Mouse (Mus musculus) small intestine, adult 2 months (tissue): ENCODE results near the gene Proser3.

Source experiments
- CTCF ChIP-seq: fragments of 200-500 bp; IDR thresholded peaks from 2 replicates; pipeline ENCODE4 v1.5.1; 2012; ENCODE audit warnings: low read depth, mild to moderate bottlenecking, control low read depth, inconsistent platforms, low read length, moderate library complexity, mixed read lengths; ENCODE audit not compliant: insufficient replicate concordance, insufficient read length; ENCODE audit errors: extremely low read depth
- POLR2A ChIP-seq: fragments of 200-500 bp; IDR thresholded peaks from 2 replicates; pipeline ENCODE4 v1.6.1; 2012; ENCODE audit warnings: low read depth, mild to moderate bottlenecking, control low read depth, inconsistent platforms, low read length, moderate library complexity

- no peak for TF ChIP-seq CTCF
- peak; percentile 66; the same call in 1 of the 2 replicates for TF ChIP-seq POLR2A
Observed at GRCm38 (mm10) chr7:30559443-30559954, 7.4 kb upstream of the Proser3 start, which contains the start of gene Lin37.
